Mouse (Mus musculus) cerebellum, adult 9-11 months (tissue): ENCODE measurements around the gene Lcmt2.

Experiments
- DNase-seq: peaks from one replicate; pipeline ENCODE4 v3.0.0; 2022

Lcmt2 gene

DNA sequence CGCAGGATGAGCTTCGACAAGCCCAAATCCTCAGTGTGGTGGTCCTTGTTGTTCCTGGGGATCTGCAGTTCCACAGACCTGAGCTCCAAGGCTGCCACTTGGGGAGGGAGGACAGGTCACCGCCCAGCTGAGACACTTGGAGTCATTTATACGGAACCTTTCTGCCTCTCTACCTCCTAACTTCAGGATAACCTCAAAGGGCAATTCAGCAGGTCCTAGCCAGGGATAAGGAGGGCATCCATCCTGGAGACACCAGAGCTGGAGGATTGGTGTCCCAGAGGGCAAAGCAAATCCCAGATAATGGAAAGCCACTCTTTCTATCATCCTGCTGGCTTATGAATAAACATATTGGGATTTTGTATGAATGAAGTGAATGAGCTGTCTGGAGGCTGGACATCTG, 30.8 kb downstream of the Lcmt2 start, which contains the start of gene Tgm7:
Gene Tgm7, minus strand, starts transcription at position 101 of the 400 bp plus-strand sequence.
- no peak for DNase-seq

DNA sequence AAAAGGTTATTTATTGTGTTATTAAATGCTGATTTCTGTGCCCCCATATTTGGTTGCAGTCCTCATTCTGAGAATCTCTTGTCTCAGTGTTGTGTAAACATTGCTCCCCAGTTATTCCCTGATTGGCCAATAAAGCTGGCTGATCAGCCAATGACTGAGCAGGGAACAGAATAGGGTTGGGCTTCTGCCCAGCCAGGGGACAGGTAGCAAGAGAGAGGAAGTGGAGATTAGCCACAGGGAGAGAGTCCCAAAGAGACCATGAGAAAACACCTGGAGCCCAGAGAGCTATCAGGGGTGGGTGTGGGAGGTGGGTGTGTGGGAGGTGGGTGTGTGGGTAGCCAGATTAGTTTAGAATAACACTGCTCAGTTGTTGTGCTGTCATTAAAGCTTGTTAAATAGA, 34.5 kb downstream of the Lcmt2 start:
- no peak for DNase-seq

DNA sequence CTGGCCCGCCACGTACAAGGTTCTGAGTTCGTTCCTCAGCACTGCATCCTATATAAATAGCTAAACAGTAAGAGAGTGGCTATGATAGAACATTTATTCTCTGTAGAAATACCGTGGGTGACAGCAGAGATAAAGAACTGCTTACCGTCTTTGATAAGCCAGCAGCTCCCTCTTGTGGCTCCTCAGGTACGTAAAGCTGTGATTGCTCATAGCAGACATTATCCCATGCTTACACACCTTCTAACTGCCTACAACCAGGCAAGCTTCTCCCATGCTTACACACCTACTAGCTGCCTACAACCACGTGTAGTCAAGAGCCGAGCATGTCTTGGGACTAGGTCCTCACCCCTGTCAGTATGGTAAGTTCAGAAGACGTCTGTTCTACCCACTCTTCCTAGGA, 38.4 kb downstream of the Lcmt2 start:
- peak; percentile 69 for DNase-seq

DNA sequence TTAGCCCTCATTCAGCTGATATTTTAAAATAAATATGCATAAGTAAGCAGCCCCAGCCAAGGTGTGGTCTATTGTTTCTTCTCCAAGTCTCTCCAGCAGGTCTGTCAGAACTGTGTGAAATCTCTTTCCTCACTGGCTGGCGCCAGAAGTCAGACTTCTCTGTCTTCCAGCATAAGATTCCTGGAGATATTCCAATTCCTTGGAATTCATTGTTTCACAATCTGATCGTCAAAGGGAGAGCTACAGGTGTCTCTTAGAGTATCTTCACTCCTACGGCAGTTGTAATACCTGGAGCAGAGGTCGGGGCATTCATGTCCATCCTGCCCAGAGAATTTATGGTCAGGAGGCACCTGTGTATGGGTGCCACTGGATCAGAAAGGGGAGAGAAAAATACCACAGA, 50.7 kb downstream of the Lcmt2 start:
- DNase-seq: no peak

DNA sequence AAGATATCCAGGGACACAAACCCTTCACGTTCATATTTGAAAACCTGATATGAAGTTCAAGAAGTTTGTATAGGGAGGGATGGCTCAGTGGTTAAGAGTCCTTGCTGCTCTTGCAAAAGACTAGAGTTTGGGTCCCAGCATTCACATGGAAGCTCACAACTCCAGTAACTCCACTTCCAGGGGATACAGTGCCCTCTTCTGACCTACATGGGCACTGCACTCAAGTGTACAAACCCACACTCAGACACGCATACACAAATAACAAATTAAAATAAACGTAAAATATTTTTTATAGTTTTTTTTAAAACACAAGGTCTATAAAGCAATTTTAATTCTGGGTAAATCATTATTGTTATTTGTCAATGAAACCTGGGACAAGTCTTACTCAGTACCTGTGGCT, 51.9 kb downstream of the Lcmt2 start:
- no peak for DNase-seq

DNA sequence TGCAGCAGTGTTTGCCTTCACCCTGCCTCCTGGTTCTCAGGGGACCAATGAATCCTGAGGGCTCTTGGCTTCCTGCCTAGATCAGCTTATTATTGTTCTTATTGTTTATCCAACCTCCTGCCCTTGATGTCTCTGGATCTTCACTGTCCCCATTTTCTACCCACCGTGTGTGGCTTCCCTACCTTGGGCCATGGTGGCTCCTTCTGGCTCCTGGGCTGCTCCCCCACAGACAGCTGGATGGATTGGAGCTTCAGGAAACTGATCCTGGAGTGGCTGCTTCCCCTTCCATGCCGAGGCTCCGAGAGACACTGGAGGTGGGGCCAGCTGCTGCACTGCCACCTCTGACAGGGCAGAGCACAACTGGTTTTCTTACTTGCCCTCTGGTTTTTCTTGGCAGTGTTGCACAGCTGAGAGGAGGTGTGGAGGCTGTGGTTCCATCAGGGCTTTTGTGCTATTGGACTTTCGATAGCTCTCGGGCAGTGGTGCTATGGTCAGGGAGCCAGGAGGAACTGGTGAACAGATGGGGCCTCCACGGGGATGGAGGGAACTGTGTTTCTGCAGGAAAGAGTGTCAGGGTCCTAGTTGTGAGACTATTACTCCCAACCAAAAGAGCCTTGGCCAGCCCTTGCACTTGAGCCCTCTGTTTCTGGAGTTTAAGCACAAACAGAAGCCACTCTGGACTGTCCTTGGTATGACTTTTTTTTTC, 54.8 kb downstream of the Lcmt2 start, which contains the start of gene Tgm5:
Gene Tgm5, minus strand, starts transcription at position 362 of the 706 bp plus-strand sequence.
- DNase-seq: peak; percentile 67

DNA sequence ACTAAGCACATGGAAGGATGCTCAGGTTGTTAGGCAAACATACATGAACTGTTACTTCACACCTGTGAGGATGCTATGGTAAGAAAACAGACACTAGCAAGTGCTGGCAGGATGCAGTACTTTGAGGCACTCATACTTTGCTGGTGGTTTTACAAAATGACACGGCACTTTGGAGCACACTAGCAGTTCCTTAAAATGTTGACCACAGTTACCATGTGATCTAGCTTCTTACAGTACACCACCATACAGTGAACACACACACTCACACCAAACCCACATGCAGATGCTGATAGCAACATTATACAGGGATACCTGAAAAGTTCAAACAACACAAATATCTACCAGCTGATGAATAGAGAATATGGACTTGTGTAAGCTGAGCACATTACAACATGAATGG, 57.8 kb downstream of the Lcmt2 start:
- DNase-seq: no peak
